Mouse (Mus musculus) neutrophil, adult 65 days (primary cell): Measurements from ENCODE around the gene Oosp2. TPM values are rescaled to one million over a fixed set of nuclear protein-coding genes. Genes with fewer than 3 reads are reported as not detected.

Experiments used
- total RNA-seq: library from RNA; stranded (reverse); gene quantifications from 2 replicates; pipeline ENCODE4 v1.2.4, GENCODE M21; 2023

Gene Oosp2
- total RNA-seq = 1.0 TPM in 1 of 2 replicates, not detected in the other

DNA sequence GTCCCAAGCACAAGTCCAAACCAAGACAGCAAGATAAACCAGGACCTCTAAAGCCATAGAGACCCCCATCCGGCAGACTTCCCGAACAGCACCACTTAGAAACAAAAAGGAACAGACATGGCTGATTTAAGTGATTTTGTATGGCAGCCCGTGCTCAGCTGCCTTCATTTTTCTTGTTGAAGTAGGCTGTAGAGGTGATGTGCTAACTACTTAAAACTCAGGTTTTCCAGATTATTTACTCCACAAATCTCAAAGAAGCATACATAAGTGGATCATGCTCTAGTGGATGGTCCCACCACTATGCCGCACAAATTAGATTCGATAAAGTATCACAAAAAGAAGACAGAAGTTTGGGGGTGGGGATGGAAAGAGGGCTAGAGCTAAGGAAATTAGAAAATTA lies at the start of gene Oosp2:
Oosp2 (minus strand) TSS at position 101 of the 400 bp plus-strand sequence.

DNA sequence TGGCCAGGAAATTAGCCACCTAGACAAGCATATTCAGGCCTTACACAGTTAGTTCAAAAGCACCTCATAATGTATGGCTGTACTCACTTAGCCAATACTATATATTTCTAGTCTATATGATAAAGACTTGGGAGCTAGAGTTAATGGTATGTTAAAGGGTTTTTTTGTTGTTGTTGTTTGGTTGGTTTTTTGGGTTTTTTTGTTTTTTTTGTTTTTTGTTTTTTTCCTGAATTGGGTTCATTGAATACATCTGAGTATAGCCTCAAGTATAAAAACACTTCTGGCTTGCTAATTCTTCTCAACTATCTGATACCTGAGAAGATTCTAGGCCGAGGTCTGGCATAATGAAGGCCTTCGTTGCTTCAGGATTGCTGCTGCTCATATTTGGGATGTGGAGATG lies 36.4 kb upstream of the Oosp2 start, which contains the start of gene Oosp3:
Oosp3 (plus strand) TSS at position 301 of the 400 bp plus-strand sequence.

DNA sequence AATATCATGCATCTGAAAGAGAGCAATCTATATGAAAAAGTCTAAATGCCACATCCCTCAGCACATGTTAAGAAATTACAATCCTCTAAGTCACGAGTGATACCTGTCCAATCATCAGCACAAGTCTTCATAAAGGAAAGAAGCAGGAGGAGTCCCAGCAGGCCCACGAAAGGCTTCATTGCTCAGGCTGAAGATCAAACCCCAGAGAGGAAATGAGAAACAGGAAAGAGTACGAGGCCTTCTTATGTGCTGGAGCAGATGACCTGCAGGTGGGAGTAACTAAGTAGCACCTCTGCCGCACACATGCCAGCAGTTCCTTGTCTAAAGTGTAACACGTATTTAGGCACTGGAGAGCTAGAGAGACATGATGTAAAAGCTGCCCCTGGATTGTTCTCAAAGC lies 30.5 kb upstream of the Oosp2 start, which contains the start of gene Oosp1:
Oosp1 (minus strand) TSS at position 312 of the 400 bp plus-strand sequence.

DNA sequence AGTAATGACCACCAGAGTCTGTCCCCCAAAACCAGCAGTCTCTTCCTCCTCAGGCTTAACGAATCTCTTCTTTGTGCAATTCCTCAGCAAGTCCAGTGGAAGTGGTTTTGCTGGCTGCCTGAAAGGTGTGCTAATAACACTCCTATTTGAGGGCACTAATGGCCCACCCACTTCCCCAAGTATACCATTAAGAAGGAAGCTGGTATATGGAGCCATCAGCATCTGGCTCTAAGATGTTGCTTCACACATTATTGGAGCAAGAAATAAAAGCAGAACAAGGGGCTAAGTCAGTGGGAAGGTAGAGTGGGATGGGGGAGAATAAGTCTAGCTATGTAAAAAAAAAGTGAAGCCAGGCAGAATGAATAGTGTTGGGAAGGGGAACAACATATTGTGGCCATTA lies 19.6 kb downstream of the Oosp2 start, which contains the start of gene Ms4a3:
Ms4a3 (minus strand) TSS at position 120 of the 400 bp plus-strand sequence.

DNA sequence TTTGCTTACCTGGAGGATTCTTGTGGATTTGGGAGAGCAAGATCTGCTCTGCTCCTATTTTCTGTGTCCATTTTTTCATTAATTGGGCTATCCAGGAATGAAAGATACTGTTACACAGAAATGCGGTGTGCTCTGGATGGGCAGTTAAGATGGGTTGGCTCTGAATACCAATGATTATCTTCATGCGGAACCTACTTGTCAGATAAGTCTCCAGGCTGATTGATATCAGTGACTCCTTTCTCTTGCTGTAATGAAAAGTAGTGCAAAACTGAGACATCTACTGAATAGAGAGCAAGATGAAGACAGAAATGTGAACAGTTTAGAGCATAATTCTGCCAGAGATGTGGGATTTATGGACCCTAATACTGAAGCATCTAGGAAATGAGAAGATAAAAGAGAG lies 36.8 kb downstream of the Oosp2 start, which contains the start of gene Ms4a2:
Ms4a2 (minus strand) TSS at position 169 of the 400 bp plus-strand sequence.

GRCm38 (mm10) chr19:11604603-11605002 lies 55.8 kb downstream of the Oosp2 start, which contains the start of gene Ms4a6d:
Ms4a6d (minus strand) TSS chr19:11604849.

Other genes starting within 250 kb of the Oosp2 start
- gene Ms4a4b, start 217.0 kb downstream of the Oosp2 start, total RNA-seq = 3.4 and 5.1 TPM in 2 replicates
- gene Ms4a6c, start 191.2 kb downstream of the Oosp2 start, total RNA-seq = 117 and 149 TPM in 2 replicates
- 1.5 and 2.4 TPM in 2 replicates for gene Gm8369, start 174.6 kb downstream of the Oosp2 start, total RNA-seq
- gene Ms4a6b, start 144.0 kb downstream of the Oosp2 start, total RNA-seq = 11.9 and 14.9 TPM in 2 replicates
- gene Ms4a4d, start 123.8 kb downstream of the Oosp2 start, total RNA-seq = not detected in 2 replicates
- 5.6 and 9.4 TPM in 2 replicates for gene Ms4a6d, start 55.7 kb downstream of the Oosp2 start, total RNA-seq
- 3.3 and 3.5 TPM in 2 replicates for gene Ms4a2, start 36.8 kb downstream of the Oosp2 start, total RNA-seq
- gene Ms4a3, start 19.7 kb downstream of the Oosp2 start, total RNA-seq = 72.4 and 78.0 TPM in 2 replicates
- gene Oosp1, start 30.6 kb upstream of the Oosp2 start, total RNA-seq = not detected in 2 replicates
- gene Oosp3, start 36.5 kb upstream of the Oosp2 start, total RNA-seq = not detected in 2 replicates
- gene Gif, start 87.0 kb upstream of the Oosp2 start, total RNA-seq = not detected in 2 replicates
- gene Mrpl16, start 109.8 kb upstream of the Oosp2 start, total RNA-seq = 11.7 and 13.1 TPM in 2 replicates
- 15.4 and 20.5 TPM in 2 replicates for gene Stx3, start 158.8 kb upstream of the Oosp2 start, total RNA-seq
- not detected in 2 replicates for gene Olfr1417, start 178.7 kb upstream of the Oosp2 start, total RNA-seq
- not detected in 2 replicates for gene Olfr1418, start 200.5 kb upstream of the Oosp2 start, total RNA-seq
- gene Olfr1419, start 214.5 kb upstream of the Oosp2 start, total RNA-seq = not detected in 2 replicates
- gene Olfr1420, start 226.0 kb upstream of the Oosp2 start, total RNA-seq = not detected in 2 replicates